ENCODE assay signal across 9 mouse cellular contexts in the genomic region with DNA sequence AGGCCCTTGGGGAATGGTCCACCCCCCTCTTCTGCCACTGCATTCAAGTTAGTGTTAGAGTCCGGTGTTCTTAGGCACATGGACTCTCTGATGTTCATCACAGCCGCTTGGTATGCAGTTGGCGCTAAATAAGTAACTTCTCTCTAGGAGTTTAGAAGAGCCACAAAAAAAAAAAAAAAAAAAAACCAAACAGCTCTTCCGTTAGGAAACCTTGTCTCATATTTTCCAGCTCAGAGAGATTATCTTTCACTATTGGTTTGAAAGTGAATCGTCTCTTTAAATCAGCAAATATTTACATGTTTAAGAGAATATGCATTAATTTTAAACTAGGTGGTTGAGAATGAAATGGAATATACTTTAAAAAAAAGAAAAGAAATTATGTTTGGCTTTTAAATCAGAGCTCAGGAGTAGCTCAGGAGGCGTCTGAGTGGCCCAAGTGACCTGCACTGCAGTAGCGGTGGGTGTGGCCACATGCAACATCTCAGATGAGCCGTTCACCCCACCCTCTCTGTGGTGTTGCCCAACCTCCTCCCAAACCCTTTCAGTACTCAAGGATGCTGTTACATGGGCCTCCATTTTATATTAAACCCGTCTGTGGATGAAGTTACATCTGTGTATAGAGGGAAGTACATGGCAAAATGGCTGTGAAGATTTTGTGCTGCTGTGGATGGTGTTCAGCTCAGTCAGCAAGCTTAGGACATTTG.
DNase-seq lines count a peak whose midpoint lies in the region; ATAC-seq and TF ChIP-seq lines count a peak whose summit lies in the region.
"Had no signal": no experiment of that assay in that cellular context is flagged by ENCODE, and none has a peak within 500 bp of the region (broad histone marks: within the 10 kb centered on the region; RNA-seq: fewer than 3 reads in every experiment).

No protein-coding gene starts in this region.

- H3K27me3 ChIP-seq in kidney, postnatal 0 days (ENCODE audit: insufficient read depth, low read length) = no peaks in the 10 kb centered on the region
- H3K27me3 ChIP-seq in forebrain, postnatal 0 days (ENCODE audit: insufficient read depth, low read length) = no peaks in the 10 kb centered on the region
- no peaks in the 10 kb centered on the region for H3K27me3 ChIP-seq in midbrain, postnatal 0 days (ENCODE audit: insufficient read depth, low read length)

- no peak for TF ChIP-seq POLR2A in cortical plate, adult 2 months (IDR thresholded peaks at IDR 0.05; ENCODE audit: extremely low read depth, insufficient read depth, low read length)

- H3K36me3 ChIP-seq in kidney, postnatal 0 days (ENCODE audit: insufficient read depth, low read length) = no peaks in the 10 kb centered on the region
- H3K36me3 ChIP-seq in forebrain, postnatal 0 days (ENCODE audit: insufficient read depth) = no peaks in the 10 kb centered on the region
- H3K36me3 ChIP-seq in midbrain, postnatal 0 days (ENCODE audit: insufficient read depth, low read length) = no peaks in the 10 kb centered on the region

- H3K4me1 ChIP-seq in kidney, postnatal 0 days (replicated peaks; ENCODE audit: insufficient read depth, low read length) = peaks cover 4% of the 10 kb centered on the region; the same call in 1 of the 2 replicates
- peaks cover 3% of the 10 kb centered on the region; the same call in 1 of the 2 replicates for H3K4me1 ChIP-seq in cortical plate, adult 2 months (ENCODE audit: control insufficient read depth, insufficient read depth, low read length)
- peaks cover 12% of the 10 kb centered on the region for H3K4me1 ChIP-seq in forebrain, postnatal 0 days (ENCODE audit: insufficient read depth)
- peaks cover 6% of the 10 kb centered on the region; the same call in 1 of the 2 replicates for H3K4me1 ChIP-seq in midbrain, postnatal 0 days (ENCODE audit: insufficient read depth, low read length)

- ATAC-seq in kidney, postnatal 0 days (replicated peaks; ENCODE audit: low FRiP score, low read depth) = no peak
- ATAC-seq in forebrain, postnatal 0 days = no peak
- peak; percentile 20; the same call in 1 of the 2 replicates for ATAC-seq in midbrain, postnatal 0 days (ENCODE audit: low FRiP score)
- ATAC-seq in cerebellum, adult (ENCODE audit: insufficient number of reproducible peaks, low FRiP score, low TSS enrichment) = no peak

- H3K4me2 ChIP-seq in kidney, postnatal 0 days (ENCODE audit: low read length) = peak overlapping the region; percentile 79
- peak overlapping the region; percentile 59 for H3K4me2 ChIP-seq in forebrain, postnatal 0 days (ENCODE audit: low read depth)
- peak overlapping the region; percentile 62 for H3K4me2 ChIP-seq in midbrain, postnatal 0 days (ENCODE audit: low read depth, low read length, poor library complexity, severe bottlenecking)

- no peak overlapping the region for H3K27ac ChIP-seq in kidney, postnatal 0 days
- H3K27ac ChIP-seq in cortical plate, adult 2 months (ENCODE audit: insufficient read depth, low read length) = peak overlapping the region; percentile 39; the same call in 1 of the 2 replicates
- H3K27ac ChIP-seq in forebrain, postnatal 0 days (ENCODE audit: low read depth, low read length) = peak overlapping the region; percentile 95
- peak overlapping the region; percentile 94 for H3K27ac ChIP-seq in midbrain, postnatal 0 days (ENCODE audit: low read depth, low read length)

- WGBS in kidney, postnatal 0 days = 51% methylated on average over 9 of the region's 9 CpGs
- WGBS in forebrain, postnatal 0 days = 56% methylated on average over 9 of the region's 9 CpGs
- 48% methylated on average over 9 of the region's 9 CpGs for WGBS in midbrain, postnatal 0 days

- no peak overlapping the region for H3K9ac ChIP-seq in kidney, postnatal 0 days (ENCODE audit: low read depth, low read length)
- peak overlapping the region; percentile 80 for H3K9ac ChIP-seq in forebrain, postnatal 0 days
- peak overlapping the region; percentile 96 for H3K9ac ChIP-seq in midbrain, postnatal 0 days (replicated peaks; ENCODE audit: low read length, poor library complexity, severe bottlenecking)

- H3K9me3 ChIP-seq in kidney, postnatal 0 days (replicated peaks; ENCODE audit: low read length) = no peaks in the 10 kb centered on the region
- no peaks in the 10 kb centered on the region for H3K9me3 ChIP-seq in forebrain, postnatal 0 days (ENCODE audit: low read length)
- H3K9me3 ChIP-seq in midbrain, postnatal 0 days (ENCODE audit: low read length) = no peaks in the 10 kb centered on the region

- no peak for TF ChIP-seq CTCF in kidney, postnatal 0 days (IDR thresholded peaks at IDR 0.05; ENCODE audit: low read depth)
- no peak for TF ChIP-seq CTCF in cortical plate, adult 2 months (IDR thresholded peaks at IDR 0.05; ENCODE audit: extremely low read depth, insufficient read depth, low read length)
- TF ChIP-seq CTCF in forebrain, postnatal 0 days (IDR thresholded peaks at IDR 0.05; ENCODE audit: low read depth) = no peak
- TF ChIP-seq CTCF in midbrain, postnatal 0 days (IDR thresholded peaks at IDR 0.05) = no peak

- H3K4me3 ChIP-seq in kidney, postnatal 0 days (replicated peaks; ENCODE audit: low read depth, low read length) = peak overlapping the region; percentile 48
- peak overlapping the region; percentile 92 for H3K4me3 ChIP-seq in cortical plate, adult 2 months (ENCODE audit: insufficient read depth, low read length)
- peak overlapping the region; percentile 67 for H3K4me3 ChIP-seq in forebrain, postnatal 0 days (ENCODE audit: low read depth, low read length)
- H3K4me3 ChIP-seq in midbrain, postnatal 0 days (ENCODE audit: low read depth, low read length) = peak overlapping the region; percentile 73

- DNase-seq in kidney, postnatal 0 days (ENCODE audit: low spot score) = peak; percentile 14
- no peak for DNase-seq in kidney, adult 9 months
- no peak for DNase-seq in forebrain, postnatal 0 days
- peak; percentile 64 for DNase-seq in midbrain, postnatal 0 days (ENCODE audit: low spot score)
- no peak for DNase-seq in spleen, adult 18-20 months
- DNase-seq: cerebellum, adult 11-12 months; right cerebral cortex, postnatal 4 days had no signal

Comparison
In these comparisons a context has a peak if more than half of its experiments do, and no peak if none do; other contexts are left out.
1. DNase-seq: peak in kidney, postnatal 0 days (single experiment) and midbrain, postnatal 0 days (single experiment); none in kidney, adult 9 months (single experiment), forebrain, postnatal 0 days (single experiment) and spleen, adult 18-20 months (0 of 2).
2. Peak in every context shown above with its lines, with median percentiles within 50 percentile points of each other: H3K4me2 ChIP-seq and H3K4me3 ChIP-seq.